Mouse (Mus musculus) liver, adult 2 months (tissue): ENCODE measurements around the gene Limk2.

ENCODE experiments used
- CTCF ChIP-seq: fragments of 200-500 bp; IDR thresholded peaks from 2 replicates; pipeline ENCODE4 v1.5.1; 2011; ENCODE audit warnings: low read depth, low read length, control low read depth
- POLR2A ChIP-seq: fragments of 200-500 bp; IDR thresholded peaks from 2 replicates; pipeline ENCODE4 v1.6.1; 2011; ENCODE audit warnings: low read length, control low read depth; ENCODE audit not compliant: insufficient read depth; ENCODE audit errors: extremely low read depth

- TF ChIP-seq CTCF (no peak), POLR2A (no peak)
These were observed 9.8 kb upstream of the Limk2 start for GRCm38 (mm10) chr11:3418741-3419140.
